Mouse (Mus musculus) lung, postnatal 0 days (tissue): ENCODE measurements around the gene Utp14a. TPM values are rescaled to one million over a fixed set of nuclear protein-coding genes. Genes with fewer than 3 reads are reported as not detected.
A peak's percentile ranks its signal among the peaks of the same experiment; 100 is the strongest.
"Not testable (repeated sequence)": the region's sequence is repeated elsewhere in the genome, so short reads cannot be mapped to it uniquely, and the experiment has no call there.

Experiments
- ATAC-seq: fragments of 200-750 bp; cut with Nextera tagmentation; 2 replicates; pipeline ENCODE4 v1.8.0; 2017; ENCODE audit warnings: moderate library complexity
- DNase-seq: peaks from one replicate; pipeline ENCODE4 v3.0.0-alpha.2; 2016; ENCODE audit warnings: low spot score
- H3K27ac ChIP-seq: fragments of 300-500 bp; sonication (generic); 2 replicates; pipeline ENCODE4 v1.5.1; 2014; ENCODE audit warnings: antibody characterized with exemption, mild to moderate bottlenecking, low read length, mixed read lengths
- H3K27me3 ChIP-seq: fragments of 300-500 bp; sonication (generic); replicated peaks from 2 replicates; pipeline ENCODE4 v1.6.1; 2014; ENCODE audit warnings: low read length, mixed read lengths; ENCODE audit not compliant: insufficient read depth
- H3K36me3 ChIP-seq: fragments of 300-500 bp; sonication (generic); 2 replicates; pipeline ENCODE4 v1.6.1; 2014; ENCODE audit warnings: low read length, mixed read lengths; ENCODE audit not compliant: insufficient read depth
- H3K4me1 ChIP-seq: fragments of 300-500 bp; sonication (generic); 2 replicates; pipeline ENCODE4 v1.6.1; 2014; ENCODE audit warnings: antibody characterized with exemption, low read depth, low read length, mixed read lengths; ENCODE audit not compliant: insufficient read depth
- H3K4me2 ChIP-seq: fragments of 300-500 bp; sonication (generic); replicated peaks from 2 replicates; pipeline ENCODE4 v1.6.1; 2014; ENCODE audit warnings: low read depth, mild to moderate bottlenecking, low read length, moderate library complexity, mixed read lengths
- H3K4me3 ChIP-seq: fragments of 300-500 bp; sonication (generic); 2 replicates; pipeline ENCODE4 v1.5.1; 2014; ENCODE audit warnings: low read depth, low read length
- H3K9ac ChIP-seq: fragments of 300-500 bp; sonication (generic); replicated peaks from 2 replicates; pipeline ENCODE4 v1.6.1; 2014; ENCODE audit warnings: low read depth, mild to moderate bottlenecking
- H3K9me3 ChIP-seq: fragments of 300-500 bp; sonication (generic); 2 replicates; pipeline ENCODE4 v1.6.1; 2016; ENCODE audit warnings: low read length, mixed read lengths
- CTCF ChIP-seq: IDR thresholded peaks from 2 replicates; pipeline ENCODE4 v1.5.1; 2016; ENCODE audit warnings: antibody characterized with exemption, mild to moderate bottlenecking
- EP300 ChIP-seq: IDR thresholded peaks from 2 replicates; pipeline ENCODE4 v1.6.1; 2016; ENCODE audit warnings: antibody characterized with exemption, mild to moderate bottlenecking, control low read depth
- WGBS: fragments of 180-500 bp; shearing (Covaris S2); extraction: QIAGEN DNeasy Blood & Tissue Kit; methylation state at CpG from one replicate; pipeline ENCODE4 v1.1.7; 2014; 5-methylcytosine and 5-hydroxymethylcytosine counted together
- polyA plus RNA-seq: library from polyadenylated mRNA; unstranded; fragments of >200 nt; fragmentation: Nextera tagmentation; extraction: Ambion mirVana; gene quantifications from 2 replicates; pipeline ENCODE4 v1.2.1, GENCODE M21; 2015

Gene Utp14a
- 11.0 and 11.5 TPM in 2 replicates for polyA plus RNA-seq

DNA sequence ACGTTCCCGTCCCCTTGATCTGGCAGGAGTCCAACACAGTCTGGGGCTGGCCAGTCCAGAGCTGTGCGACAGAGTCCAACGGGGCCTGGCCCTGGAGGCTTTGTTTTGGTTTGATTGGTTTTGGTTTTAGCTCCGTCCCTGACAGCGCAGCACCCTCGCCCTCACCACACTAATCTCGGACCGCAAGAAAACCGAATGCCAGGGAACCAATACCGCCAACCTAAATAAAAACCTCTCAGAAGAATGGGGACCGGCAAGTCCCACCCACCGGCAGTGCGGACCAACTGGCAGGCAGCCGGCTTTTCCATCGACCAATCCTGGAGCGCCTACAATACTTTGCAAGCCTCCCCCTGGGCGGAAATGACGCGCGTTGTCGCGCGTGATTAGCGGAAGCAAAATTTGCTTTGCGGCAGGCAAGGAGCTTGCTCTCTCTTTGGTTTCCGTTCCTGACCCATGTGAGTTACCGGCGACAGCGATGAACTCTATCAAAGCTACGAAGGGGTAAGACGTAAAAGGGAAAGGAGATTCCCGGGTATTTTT is at the start of gene Utp14a:
Gene Utp14a, plus strand, starts transcription at position 395 of the 540 bp plus-strand sequence.
- Histone ChIP-seq H3K27ac (peak within 1 kb of the TSS; percentile 83), H3K9me3 (no peaks in the 10 kb centered on the region), H3K4me2 (peak within 1 kb of the TSS; percentile 58), H3K9ac (peak within 1 kb of the TSS; percentile 32; the same call in 1 of the 2 replicates), H3K36me3 (no peaks in the 10 kb centered on the region), H3K27me3 (no peaks in the 10 kb centered on the region), H3K4me3 (peak within 1 kb of the TSS; percentile 48), H3K4me1 (no peaks in the 10 kb centered on the region)
- DNase-seq = peak; percentile 96
- WGBS = 3% methylated on average over 33 of the region's 33 CpGs
- no peak for TF ChIP-seq CTCF
- TF ChIP-seq EP300 = peak; percentile 13; the same call in 1 of the 2 replicates
- peak; percentile 99 for ATAC-seq

DNA sequence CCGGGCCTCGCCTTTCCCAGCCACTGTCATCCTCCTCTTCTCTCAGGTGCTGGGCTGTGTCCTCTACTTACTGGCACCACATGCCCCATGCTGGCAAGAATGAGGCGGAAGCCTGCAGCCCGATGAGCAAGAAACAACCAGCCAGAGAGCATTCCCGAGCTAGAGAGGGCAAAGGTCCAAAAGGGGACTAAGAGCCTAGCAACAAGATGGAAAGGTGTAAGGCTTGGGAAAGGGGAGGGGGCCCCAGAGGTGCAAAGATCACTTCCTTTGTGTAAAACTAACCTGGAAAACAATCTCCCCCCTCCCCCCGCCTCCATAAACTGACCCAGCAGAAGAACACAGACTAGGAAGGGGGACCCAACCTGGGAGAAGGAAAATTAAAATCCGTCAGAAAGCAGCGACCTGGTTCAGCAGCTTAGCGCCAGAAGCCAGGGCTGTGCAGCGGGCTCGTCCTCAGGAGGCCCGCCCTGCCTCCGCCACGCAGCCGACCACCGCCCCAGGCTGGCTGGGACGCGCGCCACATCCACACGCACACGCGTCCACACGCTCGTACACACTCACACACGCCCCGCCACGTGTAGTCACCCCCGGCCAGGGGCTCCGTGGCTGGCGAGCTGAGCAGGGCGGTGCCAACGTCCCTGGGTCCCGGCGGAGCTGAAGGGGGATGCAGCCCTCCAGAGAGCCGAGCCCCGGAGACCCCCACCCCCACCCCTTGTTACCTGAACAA is 48.7 kb upstream of the Utp14a start:
- no peaks in the 10 kb centered on the region for H3K36me3 ChIP-seq
- 11% methylated on average over 31 of the region's 36 CpGs for WGBS
- no peaks in the 10 kb centered on the region for H3K9me3 ChIP-seq
- H3K27me3 ChIP-seq = no peaks in the 10 kb centered on the region
- H3K27ac ChIP-seq = peak overlapping the region; percentile 23
- no peaks in the 10 kb centered on the region for H3K4me1 ChIP-seq
- peak overlapping the region; percentile 61 for H3K4me2 ChIP-seq
- peak overlapping the region; percentile 51 for H3K9ac ChIP-seq
- DNase-seq = peak; percentile 34
- H3K4me3 ChIP-seq = peak overlapping the region; percentile 58
- ATAC-seq = peak; percentile 79
- TF ChIP-seq EP300 (no peak), CTCF (no peak)

DNA sequence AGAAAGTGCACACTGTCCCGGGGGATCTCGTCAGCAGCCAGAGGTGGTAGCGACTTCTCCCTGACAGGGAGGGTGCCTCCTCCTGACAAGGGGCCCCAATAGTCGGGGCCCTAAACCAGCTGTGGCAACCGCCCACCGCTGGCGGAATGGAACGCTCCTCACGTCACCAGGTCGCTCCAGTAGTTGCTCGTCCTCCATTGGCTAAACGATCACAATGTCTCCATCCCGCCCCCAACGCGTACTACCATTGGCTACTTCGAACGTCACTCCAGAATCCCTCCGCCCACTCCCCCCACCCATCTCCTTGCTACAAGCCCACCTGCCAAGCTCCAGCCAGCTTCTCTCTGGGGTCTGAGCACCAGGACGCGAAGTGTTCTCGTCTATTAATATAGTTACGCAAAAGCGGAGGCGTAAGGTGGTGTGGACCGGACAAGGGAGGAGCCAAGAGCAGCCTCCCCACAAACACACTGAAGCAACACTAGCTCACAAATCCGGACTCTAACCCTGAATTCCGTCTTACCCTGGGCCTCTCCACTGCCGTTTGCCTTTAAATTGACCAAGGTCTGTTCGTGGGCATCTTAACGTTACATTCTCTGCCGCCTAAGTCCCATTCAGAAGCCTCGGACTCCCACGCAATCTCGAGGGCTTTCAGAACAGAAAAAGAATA is 48.0 kb upstream of the Utp14a start, which contains the start of gene Zdhhc9:
Gene Zdhhc9, minus strand, starts transcription at position 360 of the 667 bp plus-strand sequence.
- Histone ChIP-seq H3K4me1 (no peaks in the 10 kb centered on the region), H3K36me3 (no peaks in the 10 kb centered on the region), H3K27ac (peak within 1 kb of the TSS; percentile 51), H3K9me3 (no peaks in the 10 kb centered on the region), H3K4me3 (peak within 1 kb of the TSS; percentile 58), H3K9ac (peak within 1 kb of the TSS; percentile 51), H3K27me3 (no peaks in the 10 kb centered on the region), H3K4me2 (peak within 1 kb of the TSS; percentile 61)
- peak; percentile 98 for ATAC-seq
- TF ChIP-seq EP300 = no peak
- no peak for TF ChIP-seq CTCF
- WGBS = 13% methylated on average over 28 of the region's 34 CpGs
- peak; percentile 89 for DNase-seq

DNA sequence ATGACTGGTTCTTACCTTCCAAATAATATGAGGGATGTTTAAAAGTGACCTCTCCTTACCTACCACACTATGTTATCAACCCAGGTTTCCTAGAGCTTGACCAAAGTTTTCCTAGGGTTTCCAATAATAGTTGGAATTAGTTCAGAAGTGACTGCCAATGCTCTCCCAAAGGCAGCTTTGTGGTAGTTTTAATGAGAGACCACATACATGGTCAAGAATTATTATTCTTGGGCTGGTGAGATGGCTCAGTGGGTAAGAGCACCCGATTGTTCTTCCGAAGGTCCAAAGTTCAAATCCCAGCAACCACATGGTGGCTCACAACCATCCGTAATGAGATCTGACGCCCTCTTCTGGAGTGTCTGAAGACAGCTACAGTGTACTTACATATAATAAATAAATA is 46.9 kb upstream of the Utp14a start:
- H3K9me3 ChIP-seq, H3K4me2 ChIP-seq, ATAC-seq, H3K4me3 ChIP-seq, H3K36me3 ChIP-seq, H3K27me3 ChIP-seq, H3K4me1 ChIP-seq, DNase-seq, H3K9ac ChIP-seq, H3K27ac ChIP-seq: not testable (repeated sequence)
- WGBS = 96% methylated on average over 2 of the region's 4 CpGs

DNA sequence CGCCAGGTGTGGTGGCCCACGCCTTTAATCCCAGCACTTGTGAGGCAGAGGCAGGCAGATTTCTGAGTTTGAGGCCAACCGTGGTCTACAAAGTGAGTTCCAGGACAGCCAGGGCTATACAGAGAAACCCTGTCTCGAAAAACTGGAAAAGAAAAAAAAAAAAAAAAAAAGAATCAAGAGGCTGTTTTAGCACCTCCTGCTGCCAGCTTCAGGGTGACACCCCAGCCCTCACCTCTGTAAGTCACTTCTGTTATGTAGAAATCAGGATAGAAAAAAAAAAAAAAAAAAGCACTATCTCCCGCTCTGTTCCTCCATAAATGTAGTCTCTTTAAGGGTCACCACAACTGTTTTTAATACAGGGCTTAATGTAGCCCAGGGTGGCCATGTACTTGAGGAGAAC is 37.2 kb upstream of the Utp14a start:
- ATAC-seq (no peak), DNase-seq (no peak)
- Histone ChIP-seq H3K9me3 (no peaks in the 10 kb centered on the region), H3K4me2 (no peak overlapping the region), H3K4me3 (no peak overlapping the region), H3K27ac (no peak overlapping the region), H3K36me3 (no peaks in the 10 kb centered on the region), H3K9ac (no peak overlapping the region), H3K4me1 (no peaks in the 10 kb centered on the region), H3K27me3 (no peaks in the 10 kb centered on the region)
- 76% methylated on average over 5 of the region's 5 CpGs for WGBS
- TF ChIP-seq EP300 (no peak), CTCF (no peak)

DNA sequence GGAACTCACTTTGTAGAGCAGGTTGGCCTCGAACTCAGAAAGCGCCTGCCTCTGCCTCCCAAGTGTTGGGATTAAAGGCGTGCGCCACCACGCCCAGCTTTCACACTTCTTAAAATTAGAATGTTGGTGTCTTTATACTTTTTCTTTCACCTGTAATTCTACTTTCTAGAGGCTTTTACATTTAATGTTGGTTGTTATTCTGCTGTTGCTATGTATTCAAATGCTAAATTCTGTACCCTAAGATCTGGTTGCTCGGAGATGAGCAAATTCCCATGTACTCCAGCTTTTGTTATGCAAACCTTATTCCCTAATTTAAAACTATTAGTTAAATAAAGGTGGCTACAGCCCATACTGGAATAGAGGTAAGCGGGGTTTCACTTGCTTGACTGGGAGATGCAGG is 34.0 kb upstream of the Utp14a start:
- H3K9ac ChIP-seq = no peak overlapping the region
- no peak for TF ChIP-seq EP300
- no peak for TF ChIP-seq CTCF
- no peaks in the 10 kb centered on the region for H3K9me3 ChIP-seq
- H3K27ac ChIP-seq = no peak overlapping the region
- no peaks in the 10 kb centered on the region for H3K4me1 ChIP-seq
- H3K4me3 ChIP-seq = no peak overlapping the region
- no peak overlapping the region for H3K4me2 ChIP-seq
- no peaks in the 10 kb centered on the region for H3K36me3 ChIP-seq
- DNase-seq = no peak
- H3K27me3 ChIP-seq = no peaks in the 10 kb centered on the region
- WGBS = 83% methylated on average over 7 of the region's 7 CpGs
- no peak for ATAC-seq
